Mouse (Mus musculus) E14TG2a.4 (cell line): ENCODE data around the gene Ctcfl.

Source experiments
- CTCF ChIP-seq: conservative IDR thresholded peaks from 2 replicates; pipeline ENCODE4 v1.5.1; 2014; ENCODE audit warnings: low read length
- NANOG ChIP-seq: IDR thresholded peaks from 2 replicates; pipeline ENCODE4 v1.6.1; 2014; ENCODE audit warnings: borderline replicate concordance, low read length, mixed read lengths
- POU5F1 ChIP-seq: IDR thresholded peaks from 2 replicates; pipeline ENCODE4 v1.6.1; 2014; ENCODE audit warnings: low read length, borderline replicate concordance

DNA sequence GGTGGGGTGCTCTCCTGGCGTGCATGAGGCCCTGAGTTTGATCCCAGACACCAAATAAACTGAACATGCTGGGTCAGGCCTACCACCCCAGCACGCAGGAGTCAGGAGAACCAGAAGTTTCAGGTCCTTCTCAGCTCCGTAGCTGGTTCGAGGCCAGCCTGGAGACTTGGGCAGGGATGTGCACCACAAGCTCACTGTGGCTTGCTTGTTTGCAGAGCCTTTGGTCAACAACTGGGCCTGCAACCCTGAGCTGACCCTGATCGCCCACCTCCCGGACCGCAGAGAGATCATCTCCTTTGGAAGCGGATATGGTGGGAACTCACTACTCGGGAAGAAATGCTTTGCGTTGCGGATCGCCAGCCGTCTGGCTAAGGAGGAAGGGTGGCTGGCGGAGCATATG is 35.6 kb upstream of the Ctcfl start:
- no peak for TF ChIP-seq CTCF
- TF ChIP-seq NANOG: no peak
- no peak for TF ChIP-seq POU5F1
